Mouse (Mus musculus) forebrain, embryonic 16.5 days (tissue): Measurements from ENCODE around the gene Pom121. TPM values are rescaled to one million over a fixed set of nuclear protein-coding genes. Genes with fewer than 3 reads are reported as not detected.

ENCODE experiments used
- ATAC-seq: fragments of 200-750 bp; cut with Nextera tagmentation; 2 replicates; pipeline ENCODE4 v1.8.0; 2017; ENCODE audit warnings: mild to moderate bottlenecking, moderate library complexity
- H3K27ac ChIP-seq: fragments of 300-500 bp; sonication (generic); 2 replicates; pipeline ENCODE4 v1.5.1; 2014; ENCODE audit warnings: low read length, control low read depth
- H3K27me3 ChIP-seq: fragments of 300-500 bp; sonication (generic); replicated peaks from 2 replicates; pipeline ENCODE4 v1.6.1; 2014; ENCODE audit warnings: low read length; ENCODE audit not compliant: control insufficient read depth, insufficient read depth
- H3K36me3 ChIP-seq: fragments of 300-500 bp; sonication (generic); 2 replicates; pipeline ENCODE4 v1.6.1; 2014; ENCODE audit not compliant: control insufficient read depth, insufficient read depth
- H3K4me1 ChIP-seq: fragments of 300-500 bp; sonication (generic); replicated peaks from 2 replicates; pipeline ENCODE4 v1.6.1; 2014; ENCODE audit warnings: low read length; ENCODE audit not compliant: control insufficient read depth, insufficient read depth
- H3K4me2 ChIP-seq: fragments of 300-500 bp; sonication (generic); 2 replicates; pipeline ENCODE4 v1.6.1; 2014; ENCODE audit warnings: mild to moderate bottlenecking, low read length, control low read depth
- H3K4me3 ChIP-seq: fragments of 300-500 bp; sonication (generic); replicated peaks from 2 replicates; pipeline ENCODE4 v1.5.1; 2014; ENCODE audit warnings: mild to moderate bottlenecking, low read length, control low read depth
- H3K9ac ChIP-seq: fragments of 300-500 bp; sonication (generic); replicated peaks from 2 replicates; pipeline ENCODE4 v1.6.1; 2014; ENCODE audit warnings: low read depth, low read length, control low read depth
- H3K9me3 ChIP-seq: fragments of 300-500 bp; sonication (generic); 2 replicates; pipeline ENCODE4 v1.6.1; 2016; ENCODE audit warnings: low read length; ENCODE audit not compliant: control insufficient read depth
- WGBS: fragments of 180-500 bp; shearing (Covaris S2); extraction: QIAGEN DNeasy Blood & Tissue Kit; methylation state at CpG from one replicate; pipeline ENCODE4 v1.1.7; 2014; 5-methylcytosine and 5-hydroxymethylcytosine counted together
- microRNA-seq: library from miRNA; unstranded; fragments of <30 nt; microRNA quantifications from one replicate; pipeline ENCODE4, GENCODE M21; 2017
- polyA plus RNA-seq: library from polyadenylated mRNA; unstranded; fragments of >200 nt; fragmentation: Nextera tagmentation; extraction: Ambion mirVana; gene quantifications from 2 replicates; pipeline ENCODE4 v1.2.1, GENCODE M21; 2015

Pom121 gene
- polyA plus RNA-seq, 1 experiment from 2014 or later, result 11.4 TPM

GRCm38 (mm10) chr5:135337575-135337974 lies 56.8 kb downstream of the Pom121 start:
- Histone ChIP-seq H3K4me1 (no peaks in the 10 kb centered on the region), H3K27ac (no peak overlapping the region), H3K4me3 (no peak overlapping the region), H3K9ac (no peak overlapping the region), H3K27me3 (no peaks in the 10 kb centered on the region), H3K4me2 (no peak overlapping the region), H3K9me3 (no peaks in the 10 kb centered on the region), H3K36me3 (no peaks in the 10 kb centered on the region)
- no peak for ATAC-seq
- WGBS, result 82% methylated on average over 3 of the region's 3 CpGs

GRCm38 (mm10) chr5:135331161-135331560 lies 63.2 kb downstream of the Pom121 start:
- H3K4me2 ChIP-seq, result no peak overlapping the region
- no peak overlapping the region for H3K9ac ChIP-seq
- H3K27ac ChIP-seq, result no peak overlapping the region
- H3K4me3 ChIP-seq, result no peak overlapping the region
- no peaks in the 10 kb centered on the region for H3K27me3 ChIP-seq
- no peaks in the 10 kb centered on the region for H3K4me1 ChIP-seq
- H3K36me3 ChIP-seq, result no peaks in the 10 kb centered on the region
- WGBS, result 87% methylated on average over 6 of the region's 6 CpGs
- ATAC-seq, result no peak
- no peaks in the 10 kb centered on the region for H3K9me3 ChIP-seq

GRCm38 (mm10) chr5:135330201-135330600 lies 64.1 kb downstream of the Pom121 start:
- no peak overlapping the region for H3K9ac ChIP-seq
- H3K9me3 ChIP-seq, result no peaks in the 10 kb centered on the region
- ATAC-seq, result no peak
- H3K4me3 ChIP-seq, result no peak overlapping the region
- no peaks in the 10 kb centered on the region for H3K4me1 ChIP-seq
- H3K27ac ChIP-seq, result no peak overlapping the region
- no peaks in the 10 kb centered on the region for H3K36me3 ChIP-seq
- H3K27me3 ChIP-seq, result no peaks in the 10 kb centered on the region
- H3K4me2 ChIP-seq, result no peak overlapping the region
- WGBS, result 82% methylated on average over 5 of the region's 5 CpGs

GRCm38 (mm10) chr5:135329471-135329870 lies 64.9 kb downstream of the Pom121 start:
- Histone ChIP-seq H3K9ac (no peak overlapping the region), H3K4me2 (no peak overlapping the region), H3K27ac (no peak overlapping the region), H3K27me3 (no peaks in the 10 kb centered on the region), H3K9me3 (no peaks in the 10 kb centered on the region), H3K36me3 (no peaks in the 10 kb centered on the region), H3K4me3 (no peak overlapping the region), H3K4me1 (no peaks in the 10 kb centered on the region)
- ATAC-seq, result no peak
- WGBS, result 86% methylated on average over 4 of the region's 4 CpGs

Small RNA genes lying within 50 kb of the gene (microRNA-seq; reads per million reads assigned to microRNA genes)
- gene Mir7033, result 2.9 reads per million, percentile 10 among the genes with 10 or more reads in this experiment

Other genes with a start within 250 kb of the Pom121 start
- gene Tbl2, start 244.9 kb downstream of the Pom121 start, polyA plus RNA-seq, result 19.2 and 22.0 TPM in 2 replicates
- 49.7 and 53.9 TPM in 2 replicates for gene Bcl7b, start 226.3 kb downstream of the Pom121 start, polyA plus RNA-seq
- gene Baz1b, start 207.3 kb downstream of the Pom121 start, polyA plus RNA-seq, result 34.4 and 39.4 TPM in 2 replicates
- 11.9 and 12.4 TPM in 2 replicates for gene Fzd9, start 143.3 kb downstream of the Pom121 start, polyA plus RNA-seq
- not detected in 2 replicates for gene Fkbp6, start 44.5 kb downstream of the Pom121 start, polyA plus RNA-seq
- gene Trim50, start 41.3 kb downstream of the Pom121 start, polyA plus RNA-seq, result not detected in 2 replicates
- 38.0 and 41.8 TPM in 2 replicates for gene Nsun5, start 24.6 kb downstream of the Pom121 start, polyA plus RNA-seq
- 29.1 and 32.5 TPM in 2 replicates for gene Hip1, start 150.6 kb upstream of the Pom121 start, polyA plus RNA-seq
- gene Ccl26, start 169.0 kb upstream of the Pom121 start, polyA plus RNA-seq, result not detected in 2 replicates
- gene Ccl24, start 178.5 kb upstream of the Pom121 start, polyA plus RNA-seq, result 1.4 and 1.5 TPM in 2 replicates
- gene Rhbdd2, start 238.1 kb upstream of the Pom121 start, polyA plus RNA-seq, result 60.3 and 72.2 TPM in 2 replicates